Mouse (Mus musculus) testis, adult 2 months (tissue): ENCODE results near the gene Kcnd3. TPM values are rescaled to one million over a fixed set of nuclear protein-coding genes. Genes with fewer than 3 reads are reported as not detected.

Experiments
- H3K27ac ChIP-seq: fragments of 200-500 bp; 2 replicates; pipeline ENCODE4 v1.5.1; 2012; ENCODE audit warnings: low read depth, low read length; ENCODE audit not compliant: control insufficient read depth, insufficient read depth
- H3K27me3 ChIP-seq: fragments of 200-500 bp; 2 replicates; pipeline ENCODE4 v1.6.1; 2012; ENCODE audit warnings: mild to moderate bottlenecking, low read length, moderate library complexity; ENCODE audit not compliant: control insufficient read depth, insufficient read depth
- H3K36me3 ChIP-seq: fragments of 200-500 bp; 2 replicates; pipeline ENCODE4 v1.6.1; 2012; ENCODE audit warnings: mild to moderate bottlenecking, low read length; ENCODE audit not compliant: control insufficient read depth, insufficient read depth
- H3K4me1 ChIP-seq: fragments of 200-500 bp; 2 replicates; pipeline ENCODE4 v1.6.1; 2012; ENCODE audit warnings: low read length; ENCODE audit not compliant: control insufficient read depth, insufficient read depth
- H3K4me3 ChIP-seq: fragments of 200-500 bp; 2 replicates; pipeline ENCODE4 v1.5.1; 2012; ENCODE audit warnings: low read depth, mild to moderate bottlenecking, low read length, moderate library complexity, mixed read lengths; ENCODE audit not compliant: control insufficient read depth
- CTCF ChIP-seq: fragments of 200-500 bp; IDR thresholded peaks from 2 replicates; pipeline ENCODE4 v1.5.1; 2012; ENCODE audit warnings: low read depth, mild to moderate bottlenecking, inconsistent platforms, low read length, moderate library complexity; ENCODE audit not compliant: control insufficient read depth, insufficient read depth, insufficient replicate concordance
- POLR2A ChIP-seq: fragments of 200-500 bp; IDR thresholded peaks from 2 replicates; pipeline ENCODE4 v1.6.1; 2012; ENCODE audit warnings: low read depth, mild to moderate bottlenecking, inconsistent platforms, low read length, moderate library complexity; ENCODE audit not compliant: control insufficient read depth
- polyA plus RNA-seq: library from polyadenylated mRNA; depleted of rRNA; stranded (reverse); fragments of >200 nt; gene quantifications from 2 replicates; pipeline ENCODE4 v1.2.3, GENCODE M21; 2012

Gene Kcnd3
- polyA plus RNA-seq, 1 experiment: 4.6 TPM

DNA sequence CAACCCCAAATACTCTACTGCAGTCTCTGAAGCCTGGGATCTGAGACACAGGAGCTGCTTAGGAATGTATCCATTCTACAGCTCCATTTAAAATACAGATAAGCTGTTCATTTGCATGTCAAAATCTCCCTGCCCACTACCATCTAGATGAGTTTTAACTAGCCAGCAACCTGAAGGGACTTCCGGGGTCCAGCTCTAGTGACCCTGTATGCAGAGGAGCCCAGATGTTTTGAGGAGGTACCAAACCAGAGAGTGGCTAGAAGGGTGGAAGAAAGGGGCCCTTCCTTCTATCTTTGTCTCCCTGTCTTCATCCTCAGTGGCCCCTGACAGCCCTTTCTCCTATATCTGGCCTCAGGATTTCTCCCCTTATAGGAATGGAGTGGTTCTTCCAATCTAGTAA is 218.7 kb downstream of the Kcnd3 start:
- Histone ChIP-seq H3K4me3 (no peak overlapping the region), H3K27me3 (no peaks in the 10 kb centered on the region), H3K36me3 (no peaks in the 10 kb centered on the region), H3K27ac (no peak overlapping the region), H3K4me1 (peaks cover 3% of the 10 kb centered on the region)
- TF ChIP-seq CTCF (no peak), POLR2A (no peak)

DNA sequence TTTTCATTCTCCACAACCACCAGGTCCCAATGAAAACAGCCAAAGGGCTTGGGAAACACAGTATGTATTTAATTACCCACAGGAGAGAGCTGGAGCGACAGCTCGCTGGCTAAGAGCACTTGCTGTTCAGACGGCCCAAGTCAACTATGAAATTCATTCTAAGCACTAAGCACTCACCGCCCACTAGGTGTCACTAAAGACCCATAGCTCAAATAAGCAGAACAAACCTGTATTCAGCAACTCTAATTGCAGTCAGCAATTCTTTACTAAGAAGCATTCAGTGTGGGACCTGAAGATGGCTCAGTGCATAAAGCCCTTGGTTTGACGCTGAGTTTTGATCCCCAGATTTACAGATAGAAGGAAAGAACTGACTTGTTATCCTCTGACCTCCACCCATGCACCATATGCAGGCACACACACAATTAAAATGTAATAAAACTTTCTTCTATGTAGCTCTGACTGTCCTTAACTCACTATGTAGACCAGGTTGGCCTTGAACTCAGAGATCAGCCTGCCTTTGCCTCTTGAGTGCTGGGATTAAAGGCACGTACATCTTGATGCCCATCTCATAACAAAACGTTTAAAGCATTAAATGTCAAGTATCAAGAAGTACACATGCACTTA is 222.6 kb downstream of the Kcnd3 start:
- Histone ChIP-seq H3K27me3 (no peaks in the 10 kb centered on the region), H3K27ac (no peak overlapping the region), H3K4me3 (no peak overlapping the region), H3K36me3 (peaks cover 1% of the 10 kb centered on the region; the same call in 1 of the 2 replicates), H3K4me1 (no peaks in the 10 kb centered on the region)
- no peak for TF ChIP-seq POLR2A
- TF ChIP-seq CTCF: peak; percentile 32; the same call in 1 of the 2 replicates

DNA sequence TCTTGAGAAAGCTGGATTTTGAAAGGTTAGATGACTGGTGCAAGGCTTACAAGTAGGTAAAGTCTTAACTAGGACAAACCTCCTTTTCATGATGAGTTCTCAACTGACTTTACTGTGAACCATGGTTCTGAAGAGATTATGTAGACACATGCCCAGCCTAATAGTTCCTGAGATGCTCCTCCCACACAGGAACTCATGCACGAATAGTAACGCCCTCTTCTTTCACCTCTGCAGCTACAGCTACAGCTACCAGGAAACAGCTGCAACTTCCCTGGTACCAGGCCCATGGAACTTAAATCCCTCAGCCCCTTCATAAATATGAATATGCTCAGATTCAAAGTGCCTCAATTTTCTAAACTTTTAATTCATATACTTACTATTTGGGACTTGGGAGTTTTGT is 223.8 kb downstream of the Kcnd3 start:
- Histone ChIP-seq H3K4me3 (no peak overlapping the region), H3K27ac (no peak overlapping the region), H3K4me1 (no peaks in the 10 kb centered on the region), H3K36me3 (peaks cover 1% of the 10 kb centered on the region; the same call in 1 of the 2 replicates), H3K27me3 (no peaks in the 10 kb centered on the region)
- TF ChIP-seq POLR2A: no peak
- no peak for TF ChIP-seq CTCF

DNA sequence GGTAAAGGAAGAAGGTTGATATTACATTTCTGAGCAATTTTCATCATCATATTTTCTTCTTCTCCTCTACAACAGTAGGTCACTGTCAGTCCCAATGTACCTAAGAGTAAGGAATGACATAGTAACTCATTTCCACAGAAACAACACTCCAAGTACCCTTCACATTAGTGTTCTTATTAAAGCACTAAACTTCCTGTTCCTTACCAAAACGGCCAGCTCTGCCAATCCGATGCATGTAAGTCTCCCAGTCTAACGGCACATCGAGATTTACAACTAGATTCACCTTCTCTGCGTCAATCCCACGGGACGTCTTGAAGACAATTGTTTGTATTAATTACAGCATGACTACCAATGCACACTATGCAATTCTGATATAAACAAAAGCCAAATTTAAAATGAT is 228.2 kb downstream of the Kcnd3 start:
- peaks cover 1% of the 10 kb centered on the region; the same call in 1 of the 2 replicates for H3K36me3 ChIP-seq
- no peaks in the 10 kb centered on the region for H3K4me1 ChIP-seq
- TF ChIP-seq CTCF (no peak), POLR2A (no peak)
- H3K27me3 ChIP-seq: no peaks in the 10 kb centered on the region
- H3K4me3 ChIP-seq: no peak overlapping the region
- H3K27ac ChIP-seq: no peak overlapping the region

DNA sequence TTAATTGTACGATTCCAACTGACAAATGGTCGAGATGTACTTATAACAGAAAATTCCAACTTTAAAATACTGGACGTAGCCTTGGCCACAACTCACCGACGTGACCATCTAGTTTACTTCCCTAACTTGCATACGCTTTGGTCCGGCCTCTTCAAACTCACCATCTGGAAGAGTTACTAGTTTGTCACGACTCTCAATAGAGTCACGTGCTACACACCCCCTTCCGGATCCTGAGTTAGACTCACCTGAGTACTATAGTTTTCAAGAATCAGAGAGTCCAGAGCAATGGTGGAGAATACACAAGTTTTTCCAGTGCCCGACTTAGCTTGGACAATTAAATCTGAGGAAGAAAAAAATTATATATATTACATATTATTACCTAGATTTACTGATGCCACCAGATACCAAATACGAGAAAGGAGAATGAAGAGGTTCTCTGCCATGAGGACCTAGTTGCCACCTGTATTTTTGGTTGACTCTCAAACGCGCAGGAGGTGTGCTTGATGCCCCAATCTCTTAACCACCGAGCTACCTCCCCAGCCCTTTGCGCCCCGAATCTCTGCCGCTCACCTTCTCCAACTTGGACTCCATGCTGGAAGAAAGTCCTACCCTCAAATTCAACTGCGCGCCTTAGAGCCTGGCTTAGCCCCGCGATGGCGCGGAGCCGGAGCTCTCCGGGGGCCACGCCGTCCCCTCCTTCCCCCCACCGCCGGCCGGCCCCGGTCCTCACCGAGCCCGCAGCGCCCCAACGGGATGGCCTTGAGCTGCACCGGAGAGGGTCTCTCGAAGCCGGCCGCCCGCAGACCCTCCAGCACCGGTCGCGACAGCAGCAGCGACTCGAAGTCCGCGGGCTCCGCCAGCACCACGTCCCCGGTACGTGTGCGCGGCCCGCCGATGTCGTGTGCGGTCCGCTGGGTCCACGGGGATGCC is 234.5 kb downstream of the Kcnd3 start:
- H3K4me1 ChIP-seq: peaks cover 5% of the 10 kb centered on the region; the same call in 1 of the 2 replicates
- no peaks in the 10 kb centered on the region for H3K27me3 ChIP-seq
- TF ChIP-seq CTCF (no peak), POLR2A (no peak)
- no peaks in the 10 kb centered on the region; the same call in 1 of the 2 replicates for H3K36me3 ChIP-seq
- peak overlapping the region; percentile 93 for H3K4me3 ChIP-seq
- peak overlapping the region; percentile 91 for H3K27ac ChIP-seq

DNA sequence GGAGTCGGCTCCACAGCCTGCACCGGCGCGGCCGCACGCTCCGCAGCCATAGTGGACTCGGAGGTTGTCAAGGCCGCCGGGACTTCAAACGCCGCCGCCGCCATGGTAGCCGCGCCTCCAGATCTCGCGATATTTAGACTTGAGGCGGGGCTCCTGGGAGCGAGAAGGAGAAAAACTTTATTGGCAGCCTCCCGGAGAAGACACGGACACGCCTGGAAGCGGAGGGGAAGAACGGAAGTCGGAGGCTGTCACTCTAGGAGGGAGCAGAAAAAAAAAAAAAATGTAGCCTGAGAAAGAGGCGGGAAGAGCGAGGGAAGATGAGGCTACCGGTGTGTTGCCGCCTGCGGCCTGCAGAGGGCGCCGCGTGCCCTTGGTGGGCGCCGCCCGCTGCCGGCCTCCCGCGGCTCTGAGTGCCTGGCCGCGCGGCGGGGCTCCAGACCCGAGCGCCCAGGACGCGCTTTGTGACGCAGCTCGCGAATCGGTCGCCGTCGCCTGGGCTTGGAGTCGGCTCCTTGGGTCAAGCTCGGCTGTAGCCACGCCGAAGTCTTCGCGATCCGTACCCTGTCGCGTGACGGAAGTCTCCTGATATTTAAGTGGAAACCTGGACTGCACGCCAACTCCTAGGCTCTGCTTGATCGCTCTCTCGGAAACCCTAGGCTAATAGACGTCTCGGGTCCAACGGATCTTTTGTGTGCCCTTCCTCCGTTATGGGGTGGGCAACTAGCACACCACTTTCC is 235.4 kb downstream of the Kcnd3 start, which contains the start of gene Ddx20:
Gene Ddx20, minus strand, starts transcription at position 251 of the 737 bp plus-strand sequence.
- Histone ChIP-seq H3K27me3 (no peaks in the 10 kb centered on the region), H3K36me3 (no peaks in the 10 kb centered on the region; the same call in 1 of the 2 replicates), H3K4me3 (peak within 1 kb of the TSS; percentile 93), H3K27ac (peak within 1 kb of the TSS; percentile 91), H3K4me1 (peaks cover 5% of the 10 kb centered on the region; the same call in 1 of the 2 replicates)
- TF ChIP-seq CTCF (peak; percentile 78), POLR2A (peak; percentile 83)
